Mouse (Mus musculus): ENCODE measurements around the gene Olfr364-ps1. TPM values are rescaled to one million over a fixed set of nuclear protein-coding genes. Genes with fewer than 3 reads are reported as not detected.

The Olfr364-ps1 gene
- polyA plus RNA-seq (2014; fragmentation: Illumina TruSeq; extraction: RNeasy Lipid Tissue Mini Kit (QIAGEN cat#74804); ENCODE audit: low read depth, low replicate concordance), result not detected

GRCm38 (mm10) chr2:37139022-37139421 is at the start of gene Olfr364-ps1:
Olfr364-ps1 (plus strand) TSS chr2:37139322.

GRCm38 (mm10) chr2:37117810-37118209 is 21.3 kb upstream of the Olfr364-ps1 start, which contains the start of gene Olfr362:
Olfr362 (minus strand) TSS chr2:37117910.

GRCm38 (mm10) chr2:37187898-37188297 is 48.8 kb downstream of the Olfr364-ps1 start, which contains the start of gene Olfr365:
Olfr365 (plus strand) TSS chr2:37188198.

Other genes with a start within 250 kb of the Olfr364-ps1 start
- gene Olfr353, start 246.4 kb upstream of the Olfr364-ps1 start, polyA plus RNA-seq (2014; fragmentation: Illumina TruSeq; extraction: RNeasy Lipid Tissue Mini Kit (QIAGEN cat#74804); ENCODE audit: low read depth, low replicate concordance), result not detected
- gene Olfr354, start 233.6 kb upstream of the Olfr364-ps1 start, polyA plus RNA-seq (2014; fragmentation: Illumina TruSeq; extraction: RNeasy Lipid Tissue Mini Kit (QIAGEN cat#74804); ENCODE audit: low read depth, low replicate concordance), result not detected
- gene Olfr355, start 210.4 kb upstream of the Olfr364-ps1 start, polyA plus RNA-seq (2014; fragmentation: Illumina TruSeq; extraction: RNeasy Lipid Tissue Mini Kit (QIAGEN cat#74804); ENCODE audit: low read depth, low replicate concordance), result not detected
- gene Olfr356, start 202.2 kb upstream of the Olfr364-ps1 start, polyA plus RNA-seq (2014; fragmentation: Illumina TruSeq; extraction: RNeasy Lipid Tissue Mini Kit (QIAGEN cat#74804); ENCODE audit: low read depth, low replicate concordance), result not detected
- 0.53 TPM for gene Olfr357, start 145.5 kb upstream of the Olfr364-ps1 start, polyA plus RNA-seq (2014; fragmentation: Illumina TruSeq; extraction: RNeasy Lipid Tissue Mini Kit (QIAGEN cat#74804); ENCODE audit: low read depth, low replicate concordance)
- gene Olfr358, start 130.0 kb upstream of the Olfr364-ps1 start, polyA plus RNA-seq (2014; fragmentation: Illumina TruSeq; extraction: RNeasy Lipid Tissue Mini Kit (QIAGEN cat#74804); ENCODE audit: low read depth, low replicate concordance), result not detected
- gene Olfr360, start 73.6 kb upstream of the Olfr364-ps1 start, polyA plus RNA-seq (2014; fragmentation: Illumina TruSeq; extraction: RNeasy Lipid Tissue Mini Kit (QIAGEN cat#74804); ENCODE audit: low read depth, low replicate concordance), result not detected
- gene Olfr361, start 50.0 kb upstream of the Olfr364-ps1 start, polyA plus RNA-seq (2014; fragmentation: Illumina TruSeq; extraction: RNeasy Lipid Tissue Mini Kit (QIAGEN cat#74804); ENCODE audit: low read depth, low replicate concordance), result 1.9 TPM
- 1.0 TPM for gene Olfr362, start 21.4 kb upstream of the Olfr364-ps1 start, polyA plus RNA-seq (2014; fragmentation: Illumina TruSeq; extraction: RNeasy Lipid Tissue Mini Kit (QIAGEN cat#74804); ENCODE audit: low read depth, low replicate concordance)
- gene Olfr365, start 48.9 kb downstream of the Olfr364-ps1 start, polyA plus RNA-seq (2014; fragmentation: Illumina TruSeq; extraction: RNeasy Lipid Tissue Mini Kit (QIAGEN cat#74804); ENCODE audit: low read depth, low replicate concordance), result 0.10 TPM
- not detected for gene Olfr366, start 72.3 kb downstream of the Olfr364-ps1 start, polyA plus RNA-seq (2014; fragmentation: Illumina TruSeq; extraction: RNeasy Lipid Tissue Mini Kit (QIAGEN cat#74804); ENCODE audit: low read depth, low replicate concordance)
- not detected for gene Olfr368, start 187.2 kb downstream of the Olfr364-ps1 start, polyA plus RNA-seq (2014; fragmentation: Illumina TruSeq; extraction: RNeasy Lipid Tissue Mini Kit (QIAGEN cat#74804); ENCODE audit: low read depth, low replicate concordance)
- 14.0 TPM for gene Pdcl, start 220.0 kb downstream of the Olfr364-ps1 start, polyA plus RNA-seq (2014; fragmentation: Illumina TruSeq; extraction: RNeasy Lipid Tissue Mini Kit (QIAGEN cat#74804); ENCODE audit: low read depth, low replicate concordance)

All from testis, adult 10 weeks (tissue).